Mouse (Mus musculus) c-Kit-positive CD71-positive TER-119-negative erythroid progenitor cells, embryonic 14.5 days (primary cell): ENCODE measurements around the gene Plcxd2.
A peak's percentile ranks its signal among the peaks of the same experiment; 100 is the strongest.

ENCODE experiments used
- DNase-seq: peaks from one replicate; pipeline ENCODE4 v3.0.0-alpha.2; 2013; ENCODE audit warnings: low read depth

The Plcxd2 gene

DNA sequence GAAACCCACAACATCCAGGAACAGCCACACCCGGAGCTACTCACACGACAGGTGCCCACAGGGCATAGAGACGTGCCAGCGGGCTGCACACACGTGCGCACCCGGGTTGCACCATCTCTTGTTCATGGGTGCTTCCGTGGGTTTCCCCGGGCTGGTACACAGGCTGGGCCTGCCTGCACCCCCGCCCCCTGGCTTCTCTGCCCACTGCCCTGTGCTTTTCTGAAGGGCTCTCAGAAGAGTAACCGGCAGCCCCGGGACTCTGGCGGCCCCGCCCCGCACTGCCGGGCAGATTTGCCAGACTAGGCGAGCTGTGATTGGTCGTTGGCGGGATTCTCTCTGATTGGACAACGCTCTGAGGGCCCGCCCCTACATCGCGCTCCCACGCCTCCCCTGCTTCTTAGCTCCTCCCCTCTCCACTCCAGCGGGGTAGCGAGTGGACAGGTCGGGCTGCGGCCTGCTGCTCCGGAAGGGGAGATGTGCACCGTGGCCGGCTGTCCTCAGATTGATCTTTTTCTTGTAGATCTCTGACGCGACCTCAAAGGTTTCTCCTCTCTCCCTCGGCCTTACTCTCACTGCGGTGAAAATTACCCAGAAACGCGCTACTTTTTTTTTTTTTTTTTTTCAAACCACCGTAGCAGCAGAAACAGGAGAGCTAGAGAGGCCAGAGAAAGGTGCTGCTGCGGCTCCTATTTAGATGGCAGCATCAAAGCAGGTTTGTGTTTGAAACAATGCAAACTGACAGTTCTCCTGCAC is at the start of gene Plcxd2:
Gene Plcxd2, minus strand, starts transcription at position 66 of the 753 bp plus-strand sequence.
- peak; percentile 78 for DNase-seq

DNA sequence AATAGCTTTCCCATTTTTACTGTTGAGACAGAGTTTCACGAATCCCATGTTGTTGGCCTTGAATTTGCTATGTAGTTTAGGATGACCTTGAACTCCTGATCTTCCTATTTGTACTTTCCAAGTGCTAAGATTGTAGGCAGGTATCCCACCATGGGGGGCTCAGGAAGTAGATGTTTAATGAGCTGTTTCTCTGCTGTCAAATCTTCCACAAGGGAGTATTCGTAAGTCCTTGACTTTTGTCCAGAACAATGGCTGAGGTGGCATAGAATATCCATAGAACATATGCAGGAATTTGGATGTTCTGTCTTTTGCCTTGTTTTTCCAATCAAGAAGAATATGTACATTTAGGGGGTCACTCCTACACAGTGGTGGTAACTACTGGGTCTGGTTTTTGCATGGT is 36.9 kb upstream of the Plcxd2 start:
- no peak for DNase-seq

DNA sequence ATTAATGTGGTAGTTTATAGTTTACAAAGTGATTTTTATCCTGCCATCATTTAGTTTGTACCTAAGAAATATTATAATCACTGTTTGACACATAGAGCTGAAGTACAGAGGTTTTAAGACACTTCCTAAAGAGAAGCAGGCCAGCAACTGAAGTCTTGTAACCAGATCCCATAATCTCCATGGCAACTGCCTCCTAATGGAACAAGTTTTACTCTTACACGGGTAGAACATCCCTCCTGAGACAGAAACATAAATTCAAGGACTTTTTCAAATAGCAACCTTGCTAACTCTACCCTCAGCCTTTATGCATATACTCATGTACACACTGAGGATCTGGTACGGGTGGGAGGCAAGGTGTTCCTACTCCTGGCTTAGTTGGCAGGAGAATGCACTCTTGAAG is 26.2 kb upstream of the Plcxd2 start:
- no peak for DNase-seq

DNA sequence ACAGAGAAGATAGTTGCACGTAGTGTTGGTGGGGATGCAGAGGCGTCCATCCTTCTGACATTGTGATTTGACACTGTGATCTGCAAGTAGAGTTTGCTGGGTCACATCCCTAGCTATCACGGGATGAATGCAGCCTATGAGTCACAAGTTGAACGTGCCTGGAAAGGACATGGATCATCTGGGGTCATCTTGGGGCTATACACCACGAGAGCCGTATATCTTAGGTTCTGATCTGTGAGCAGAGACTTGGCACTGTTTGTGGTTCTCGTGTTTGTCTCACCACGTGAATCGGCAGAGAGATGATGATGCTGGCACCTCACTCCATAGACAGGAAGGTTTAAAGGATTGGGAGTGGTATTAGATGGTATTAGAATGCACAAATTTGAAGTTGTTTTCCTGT is 23.9 kb upstream of the Plcxd2 start:
- no peak for DNase-seq

DNA sequence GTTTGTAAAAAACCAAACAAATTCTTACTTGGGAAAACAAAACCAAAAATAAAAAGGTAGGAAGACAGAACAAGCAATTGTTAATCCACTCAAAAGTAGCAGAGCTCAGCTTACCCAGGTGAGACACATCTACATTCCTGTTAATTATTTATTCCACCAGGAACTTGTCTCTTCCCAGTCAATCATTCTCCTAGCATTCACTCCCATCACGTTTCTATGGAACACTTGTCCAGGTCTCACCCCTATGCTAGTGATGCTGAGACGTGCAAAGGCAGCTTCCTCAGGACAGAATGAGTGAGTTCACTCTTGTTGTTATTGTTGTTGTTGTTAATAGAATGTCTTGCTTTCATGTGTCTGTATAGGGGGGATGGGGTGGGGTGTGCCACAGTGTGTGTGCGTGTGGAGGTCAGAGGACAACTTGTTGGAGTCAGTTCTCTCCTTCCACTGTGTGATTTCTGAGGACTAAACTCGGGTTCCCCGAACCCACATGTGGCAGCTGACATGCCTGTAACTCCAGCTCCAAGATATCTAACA is 13.0 kb upstream of the Plcxd2 start:
- DNase-seq: no peak

DNA sequence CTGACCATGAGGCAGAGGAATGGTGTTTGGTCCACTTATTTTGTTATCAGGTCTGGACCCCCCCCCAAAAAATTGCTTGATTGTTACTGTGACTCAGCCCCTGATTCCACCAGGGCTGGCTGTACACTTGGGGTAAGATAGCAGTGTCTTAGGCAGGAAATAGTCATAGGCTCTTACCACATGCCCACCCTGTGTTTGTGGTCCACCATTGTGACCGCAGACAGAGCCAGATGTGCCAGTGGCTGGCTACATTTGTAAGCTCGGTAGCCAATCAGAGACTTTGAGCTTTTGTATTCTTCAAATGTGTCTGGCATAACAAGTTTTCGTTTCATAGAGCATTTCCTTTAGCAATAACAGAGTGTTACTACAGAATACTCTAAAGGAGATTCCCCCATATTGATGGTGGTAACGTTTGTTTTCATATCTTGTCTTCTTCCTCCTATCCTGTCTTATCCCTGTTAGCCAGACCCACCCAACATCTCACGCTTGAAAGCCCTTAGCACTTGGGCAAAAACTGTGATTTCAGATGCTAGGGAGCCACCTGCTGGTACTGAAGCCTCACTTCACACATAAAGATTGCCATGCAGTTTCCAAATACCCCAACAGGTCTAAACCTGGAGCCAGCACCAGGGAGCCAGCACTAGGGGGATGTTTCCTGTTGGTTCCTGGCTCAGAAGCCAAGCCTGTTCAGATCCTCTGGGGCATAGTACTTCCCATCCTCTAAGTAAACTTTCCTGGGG is 12.3 kb upstream of the Plcxd2 start:
- DNase-seq: no peak

DNA sequence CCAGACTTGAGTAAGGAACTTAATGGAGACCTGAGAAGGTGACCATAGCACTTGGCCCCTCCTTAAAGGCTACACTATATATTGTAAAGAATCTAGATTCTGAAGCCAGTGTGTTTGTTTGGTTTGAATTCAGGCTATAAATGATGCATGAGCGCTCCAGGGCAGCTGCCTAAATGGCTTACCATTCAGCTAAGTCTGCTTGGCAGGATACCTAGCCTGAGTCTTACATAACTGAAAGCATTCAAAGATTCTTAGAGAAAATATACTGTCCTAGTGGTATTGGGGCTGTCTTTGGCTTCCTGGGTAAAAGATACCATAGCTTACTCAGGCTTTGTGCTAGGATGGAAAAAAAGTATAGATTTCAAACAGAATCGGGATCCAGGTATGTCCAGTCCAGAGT is 11.3 kb upstream of the Plcxd2 start:
- no peak for DNase-seq

DNA sequence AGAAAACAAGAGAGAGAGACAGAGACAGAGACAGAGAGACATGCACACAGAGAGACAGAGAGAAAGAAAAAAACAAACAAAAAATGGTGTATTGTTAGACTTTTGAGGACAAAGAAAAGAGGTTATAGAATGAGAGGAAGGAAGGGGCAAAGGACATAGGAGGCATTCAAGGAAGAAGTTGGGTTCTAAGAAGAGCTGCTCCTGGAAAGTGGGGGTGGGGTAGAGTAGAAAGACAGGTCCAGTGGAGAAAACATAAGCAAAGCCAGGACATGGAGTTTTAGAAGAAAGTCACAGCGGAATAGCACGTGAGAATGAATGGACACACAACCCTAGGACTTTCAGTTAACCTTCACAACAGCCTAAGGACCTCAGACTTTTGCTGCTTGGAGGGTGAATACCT is 10.4 kb upstream of the Plcxd2 start:
- no peak for DNase-seq

DNA sequence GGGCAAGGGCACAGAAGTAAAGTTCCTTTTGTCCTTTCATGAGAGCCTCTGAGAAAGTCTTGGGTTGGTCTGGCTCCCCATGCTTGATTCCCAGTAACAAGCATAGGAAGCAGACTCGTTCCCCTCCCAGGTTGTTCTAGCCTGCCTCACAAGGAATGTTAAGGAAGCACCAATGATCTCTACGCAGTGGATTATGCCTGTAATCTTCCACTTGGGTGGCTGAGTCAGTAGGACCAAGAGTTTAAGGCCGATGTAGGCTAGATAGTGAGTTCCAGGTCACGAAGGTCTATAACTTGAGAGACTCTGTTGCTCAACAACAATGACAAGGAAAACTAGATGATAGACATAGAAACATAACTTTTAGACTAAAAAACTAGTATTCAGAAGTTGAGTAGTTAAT is 9.8 kb upstream of the Plcxd2 start:
- DNase-seq: no peak

DNA sequence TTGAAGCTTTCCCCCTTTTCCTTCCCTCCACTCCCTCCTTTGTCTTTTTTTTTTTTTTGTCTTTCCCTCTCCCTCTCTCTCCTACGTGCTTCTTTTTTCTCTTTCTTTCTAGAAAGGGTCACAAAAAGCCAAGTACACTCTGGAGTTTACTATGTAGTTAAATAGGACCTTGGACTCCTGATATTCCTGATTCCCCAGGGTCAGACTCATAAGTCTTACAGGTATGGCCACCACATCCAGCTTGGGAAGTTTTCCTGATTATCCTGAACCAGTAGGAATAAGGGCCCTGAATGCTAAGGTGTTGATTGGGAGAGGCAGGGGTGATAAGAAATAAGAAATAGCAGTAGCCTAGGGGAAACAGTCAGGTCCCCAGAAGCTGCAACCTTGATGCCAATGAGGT is 9.3 kb upstream of the Plcxd2 start:
- no peak for DNase-seq

DNA sequence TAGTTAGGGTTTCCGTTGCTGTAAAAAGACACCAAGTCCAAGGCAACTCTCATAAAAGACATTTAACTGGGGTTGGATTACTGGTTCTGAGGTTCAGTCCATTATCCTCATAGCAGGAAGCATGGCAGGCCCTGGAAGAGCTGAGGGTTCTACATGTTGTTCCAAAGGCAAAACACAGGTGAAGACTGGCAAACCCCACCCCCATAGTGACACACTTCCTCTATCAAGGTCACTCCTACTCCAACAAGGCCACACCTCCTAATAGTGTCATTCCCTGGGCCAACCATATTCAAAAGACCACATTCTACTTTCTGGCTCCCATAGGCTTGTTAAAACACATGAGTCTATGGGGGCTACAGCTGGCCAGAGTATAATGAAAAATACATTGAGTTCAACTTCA is 1.7 kb upstream of the Plcxd2 start:
- DNase-seq: no peak

DNA sequence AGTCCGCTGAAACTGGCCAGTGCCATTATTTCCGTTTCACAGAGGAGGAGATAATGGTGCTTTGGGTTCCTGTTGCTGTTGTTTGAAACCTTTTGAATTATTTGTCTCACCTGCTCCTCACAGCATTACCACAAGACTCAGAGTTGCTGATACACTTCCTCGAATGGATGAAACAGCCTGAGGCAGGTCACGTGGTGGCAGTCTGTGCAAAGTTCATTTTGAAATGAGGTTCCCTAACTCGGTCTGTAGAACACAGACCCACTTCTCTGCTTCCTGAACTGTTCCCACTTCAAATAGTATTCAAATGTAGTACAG is 845 bp upstream of the Plcxd2 start:
- no peak for DNase-seq

DNA sequence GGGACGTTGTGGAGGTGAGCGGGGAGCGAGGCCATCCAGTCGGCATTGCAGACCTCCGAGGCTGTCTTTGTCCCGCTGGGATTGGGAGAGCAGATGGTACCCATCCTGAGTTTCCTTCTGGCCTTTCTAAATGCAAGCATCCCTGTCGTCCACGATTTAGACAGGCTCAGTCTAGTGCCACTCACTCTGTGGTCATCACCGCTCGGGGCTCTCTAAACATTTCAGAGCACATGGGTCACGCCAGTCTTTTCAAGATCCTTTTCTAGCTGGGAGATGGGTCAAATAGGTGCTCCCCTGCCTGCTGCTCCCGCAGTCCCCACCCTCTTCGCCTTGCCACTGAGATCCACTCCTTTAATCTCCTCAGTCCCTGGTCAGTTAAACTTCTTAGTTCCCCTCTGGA is 301 bp downstream of the Plcxd2 start:
- DNase-seq: no peak

DNA sequence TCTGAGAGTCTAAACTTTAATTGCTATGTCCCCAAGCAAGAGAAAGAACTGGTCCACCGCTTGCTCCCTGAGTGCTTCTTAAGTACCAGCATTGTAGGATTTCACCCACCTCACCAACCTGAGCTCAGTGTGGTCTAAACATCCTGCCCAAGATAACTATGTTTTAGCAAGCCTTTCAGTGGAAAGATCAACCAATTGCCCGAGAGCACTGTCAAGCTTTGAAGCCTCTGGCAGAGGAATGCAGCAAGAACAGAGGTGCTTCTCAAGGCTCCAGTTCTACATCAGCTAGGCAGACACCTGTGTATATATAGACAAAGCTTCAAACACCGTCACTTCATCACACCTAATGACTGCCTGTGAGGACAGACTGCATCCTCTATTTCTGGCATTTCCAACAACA is 1.3 kb downstream of the Plcxd2 start:
- no peak for DNase-seq

DNA sequence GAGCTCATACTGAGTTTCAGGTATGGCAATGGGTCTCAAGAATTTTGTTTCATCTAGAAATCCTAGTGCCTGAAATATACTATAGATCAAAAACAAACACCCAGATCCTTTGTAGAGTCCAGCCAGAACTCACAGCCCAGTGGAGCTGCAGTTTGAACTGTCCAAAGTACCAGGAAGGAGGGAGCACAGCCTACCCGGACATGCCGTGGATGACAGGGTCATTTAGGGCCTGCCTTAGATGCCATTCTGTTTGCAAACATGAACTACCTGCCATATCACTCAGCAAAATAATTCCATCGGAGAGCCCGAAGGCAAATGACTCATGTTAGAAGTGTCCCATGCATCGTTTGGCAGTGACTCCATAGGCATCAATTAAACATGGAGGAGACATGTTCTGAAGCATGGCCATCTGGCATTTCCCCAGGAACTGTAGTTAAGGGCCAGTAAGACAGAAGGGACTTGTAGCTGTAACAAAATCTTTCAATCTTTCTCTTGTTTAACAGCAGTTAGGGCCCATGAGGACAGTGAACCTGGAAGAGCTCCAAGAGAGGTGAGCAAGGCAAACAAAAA is 1.9 kb downstream of the Plcxd2 start:
- no peak for DNase-seq

DNA sequence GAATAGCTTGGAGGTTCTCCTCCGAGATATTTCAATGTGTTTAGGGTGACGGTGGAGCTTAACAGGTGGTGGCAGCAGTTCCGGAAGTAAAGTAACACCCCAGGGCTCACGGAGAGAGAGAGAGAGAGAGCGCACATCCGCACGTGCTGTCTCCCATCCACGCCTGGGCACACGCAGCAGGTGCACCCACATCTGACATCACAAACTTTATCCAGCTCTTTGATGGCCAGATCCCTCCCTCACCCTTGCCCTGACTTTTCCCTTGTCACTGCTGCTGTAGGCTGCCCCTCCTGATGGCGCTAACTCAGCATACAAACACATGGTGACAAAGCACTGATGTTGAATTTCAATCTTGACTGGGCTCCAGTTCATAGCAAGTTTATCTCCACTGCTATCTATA is 3.8 kb downstream of the Plcxd2 start:
- no peak for DNase-seq

DNA sequence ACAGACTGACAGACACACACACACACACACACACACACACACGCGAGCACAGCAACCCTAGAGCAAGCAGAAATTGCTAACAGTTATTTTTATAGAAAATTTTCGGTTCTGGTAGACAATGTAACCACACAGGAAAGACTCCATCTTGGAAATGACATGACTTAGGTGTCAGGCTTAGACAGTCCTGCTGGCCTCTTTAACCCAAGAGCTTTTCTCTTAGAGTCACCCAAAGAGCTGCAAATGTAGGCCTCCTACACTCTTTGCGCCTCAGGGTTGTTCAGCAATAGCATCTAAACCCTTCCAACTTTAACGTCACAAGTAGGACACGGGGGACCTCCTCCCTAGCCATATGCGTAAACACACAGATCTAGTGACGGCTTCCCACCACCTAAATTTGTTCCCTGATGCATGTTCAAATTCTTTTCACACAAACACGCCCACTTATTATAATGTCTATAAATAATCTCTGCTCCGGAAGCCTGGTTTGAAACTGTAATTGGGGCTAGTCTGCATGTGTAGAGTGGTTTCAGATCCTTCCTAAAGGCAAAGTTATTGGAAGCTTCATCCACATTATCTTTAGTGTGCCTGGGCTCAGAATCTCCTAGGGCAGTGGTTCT is 8.4 kb downstream of the Plcxd2 start:
- no peak for DNase-seq

DNA sequence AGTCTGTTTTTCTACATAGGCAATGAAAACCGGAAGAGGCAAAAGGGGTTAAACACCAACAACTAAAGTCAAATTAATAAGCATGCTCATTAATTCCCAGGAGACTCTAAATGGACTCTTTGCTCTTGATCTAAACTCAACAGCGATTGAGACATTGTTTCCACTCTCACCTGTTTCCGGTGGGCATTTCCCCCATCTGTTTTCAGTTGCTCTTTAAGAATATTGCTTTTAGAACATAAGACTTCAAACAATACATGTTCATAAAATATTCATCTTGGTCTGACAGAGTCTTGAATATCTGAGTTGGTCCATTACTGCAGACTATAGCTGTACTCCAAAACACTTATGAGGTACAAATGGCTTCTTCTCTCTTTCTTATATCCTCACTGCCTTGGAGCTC is 9.0 kb downstream of the Plcxd2 start:
- no peak for DNase-seq

DNA sequence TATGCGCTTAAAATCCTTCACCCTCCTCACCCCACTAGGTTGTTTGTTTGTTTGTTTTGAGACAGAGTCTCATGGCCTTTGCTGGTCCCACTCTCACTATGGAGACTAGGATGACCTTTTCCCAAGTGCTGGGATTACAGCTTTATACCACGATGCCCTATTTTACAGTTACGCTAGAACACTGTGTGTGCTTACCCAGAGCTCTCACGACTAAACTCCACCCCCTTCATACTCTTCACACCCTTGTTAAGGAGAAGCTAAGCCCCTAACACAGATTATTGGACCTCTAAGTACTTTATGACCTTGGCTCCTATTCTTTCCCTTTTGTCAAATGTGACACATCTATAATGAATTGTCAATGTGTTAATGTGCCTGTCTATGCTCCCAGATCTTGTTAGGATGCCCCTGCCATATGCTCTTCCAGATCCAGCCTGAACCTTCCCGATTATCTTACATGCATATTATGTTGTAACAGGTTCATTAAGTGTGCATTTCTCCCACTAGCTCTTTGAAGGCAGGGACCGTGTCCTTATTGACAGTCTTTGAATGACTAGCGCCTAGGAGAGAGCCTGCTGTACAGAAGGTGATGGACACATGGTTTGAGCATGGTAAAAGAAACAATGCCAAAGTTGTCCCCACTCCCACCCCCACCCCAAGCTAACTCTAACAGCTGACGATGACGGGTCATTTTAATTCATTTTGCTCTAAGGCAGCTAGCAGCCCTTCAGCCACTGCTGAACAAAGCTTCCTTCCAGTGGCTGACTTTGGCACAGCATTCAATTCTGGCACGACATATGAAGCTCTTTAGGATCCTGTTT is 10.4 kb downstream of the Plcxd2 start:
- no peak for DNase-seq

DNA sequence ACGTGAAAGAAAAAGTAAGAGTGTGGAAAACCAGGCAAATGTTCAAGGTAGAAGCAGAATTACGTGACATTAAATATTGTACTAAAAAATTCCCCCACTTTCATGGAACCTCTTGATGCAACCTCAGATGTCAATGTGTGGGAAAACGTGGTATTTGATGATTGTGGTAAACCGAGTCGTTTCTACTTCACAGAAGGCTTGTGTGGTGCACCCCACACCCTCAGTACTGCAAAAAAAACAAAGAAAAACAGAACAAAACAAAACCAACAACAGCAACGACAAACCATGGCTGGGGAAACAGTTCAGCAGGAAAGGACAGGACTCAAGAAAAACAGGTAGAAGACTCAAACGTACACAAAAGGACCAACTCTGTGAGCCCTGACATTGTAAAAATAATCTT is 11.8 kb downstream of the Plcxd2 start:
- no peak for DNase-seq

DNA sequence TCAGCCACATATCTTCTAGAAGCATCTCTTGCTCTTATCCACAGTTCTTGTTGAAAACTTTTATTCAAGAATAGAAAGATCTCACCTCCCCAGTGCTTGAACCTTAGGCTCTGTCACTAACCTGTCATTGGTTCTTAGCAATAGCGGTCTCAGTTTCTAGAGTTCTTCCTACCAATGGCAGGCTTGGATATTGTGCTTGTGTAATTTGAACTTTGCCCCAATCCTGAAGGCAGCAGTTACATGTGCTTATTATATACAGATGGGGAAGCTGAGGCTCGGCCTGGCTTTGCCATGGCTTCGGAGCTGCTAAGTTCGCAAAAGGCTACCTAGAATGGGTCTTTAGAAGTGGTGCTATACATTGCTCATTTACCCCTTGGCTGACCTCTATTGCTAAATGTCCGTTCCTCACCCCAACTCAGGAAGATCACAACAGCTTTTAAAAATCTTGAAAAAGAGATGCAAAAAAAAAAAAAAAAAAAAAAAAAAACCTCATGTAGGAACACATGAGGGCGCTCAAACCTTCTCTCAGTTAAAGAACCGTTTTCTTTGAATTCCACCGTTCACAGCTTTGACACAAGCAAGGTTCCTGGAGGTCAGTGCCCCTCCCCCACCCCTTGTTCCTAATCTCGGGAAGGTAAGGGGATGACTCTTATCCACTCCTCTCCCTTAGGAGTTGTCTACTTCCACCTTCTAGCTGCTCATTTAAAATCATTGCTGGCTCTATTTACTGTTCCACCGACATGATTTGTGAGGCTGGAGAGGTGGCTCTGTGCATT is 18.9 kb downstream of the Plcxd2 start:
- no peak for DNase-seq
